Mouse (Mus musculus) layer of hippocampus, adult 11-12 months (tissue): ENCODE data around the gene Gpa33.

Experiments
- DNase-seq: peaks from one replicate; pipeline ENCODE4 v3.0.0; 2022; ENCODE audit warnings: low spot score

Gene Gpa33

GRCm38 (mm10) chr1:166165159-166165558, 35.1 kb downstream of the Gpa33 start:
- DNase-seq: no peak

- no peak for DNase-seq
These were observed 37.4 kb downstream of the Gpa33 start for GRCm38 (mm10) chr1:166167405-166167804.

GRCm38 (mm10) chr1:166168017-166168416, 38.0 kb downstream of the Gpa33 start:
- DNase-seq: no peak

GRCm38 (mm10) chr1:166169713-166170112, 39.7 kb downstream of the Gpa33 start:
- no peak for DNase-seq

- no peak for DNase-seq
These were observed 40.8 kb downstream of the Gpa33 start for GRCm38 (mm10) chr1:166170852-166171251.

GRCm38 (mm10) chr1:166172992-166173391, 43.0 kb downstream of the Gpa33 start:
- no peak for DNase-seq

GRCm38 (mm10) chr1:166173621-166174020, 43.6 kb downstream of the Gpa33 start:
- no peak for DNase-seq

- no peak for DNase-seq
These were observed 51.5 kb downstream of the Gpa33 start for GRCm38 (mm10) chr1:166181510-166181909.

- no peak for DNase-seq
These were observed 53.1 kb downstream of the Gpa33 start for GRCm38 (mm10) chr1:166182952-166183627.

- no peak for DNase-seq
These were observed 54.6 kb downstream of the Gpa33 start for GRCm38 (mm10) chr1:166184391-166185229.

GRCm38 (mm10) chr1:166185357-166185756, 55.3 kb downstream of the Gpa33 start:
- DNase-seq: no peak

- DNase-seq: no peak
These were observed 59.8 kb downstream of the Gpa33 start for GRCm38 (mm10) chr1:166189821-166190220.

- no peak for DNase-seq
These were observed 74.1 kb downstream of the Gpa33 start for GRCm38 (mm10) chr1:166204171-166204570.

- DNase-seq: no peak
These were observed 75.1 kb downstream of the Gpa33 start for GRCm38 (mm10) chr1:166205159-166205558.

- DNase-seq: no peak
These were observed 79.3 kb downstream of the Gpa33 start for GRCm38 (mm10) chr1:166209371-166209770.

- peak; percentile 11 for DNase-seq
These were observed 84.1 kb downstream of the Gpa33 start for GRCm38 (mm10) chr1:166214181-166214580.
